Mouse (Mus musculus) heart, embryonic 12.5 days (tissue): Measurements from ENCODE around the gene Lpar3. TPM values are rescaled to one million over a fixed set of nuclear protein-coding genes. Genes with fewer than 3 reads are reported as not detected.

ENCODE experiments used
- ATAC-seq: fragments of 200-750 bp; cut with Nextera tagmentation; 2 replicates; pipeline ENCODE4 v1.8.0; 2017; ENCODE audit warnings: moderate TSS enrichment, moderate library complexity; ENCODE audit not compliant: insufficient number of reproducible peaks, low FRiP score
- H3K27ac ChIP-seq: fragments of 300-500 bp; sonication (generic); 2 replicates; pipeline ENCODE4 v1.5.1; 2016; ENCODE audit warnings: mild to moderate bottlenecking, moderate library complexity; ENCODE audit not compliant: poor library complexity, severe bottlenecking
- H3K27me3 ChIP-seq: fragments of 300-500 bp; sonication (generic); replicated peaks from 2 replicates; pipeline ENCODE4 v1.6.1; 2016; ENCODE audit warnings: mild to moderate bottlenecking, moderate library complexity
- H3K36me3 ChIP-seq: fragments of 300-500 bp; sonication (generic); 2 replicates; pipeline ENCODE4 v1.6.1; 2016; ENCODE audit warnings: mild to moderate bottlenecking, moderate library complexity
- H3K4me1 ChIP-seq: fragments of 300-500 bp; sonication (generic); replicated peaks from 2 replicates; pipeline ENCODE4 v1.6.1; 2016; ENCODE audit warnings: mild to moderate bottlenecking
- H3K4me2 ChIP-seq: fragments of 300-500 bp; sonication (generic); 2 replicates; pipeline ENCODE4 v1.6.1; 2016; ENCODE audit warnings: mild to moderate bottlenecking, moderate library complexity
- H3K4me3 ChIP-seq: fragments of 300-500 bp; sonication (generic); 2 replicates; pipeline ENCODE4 v1.5.1; 2016; ENCODE audit warnings: mild to moderate bottlenecking
- H3K9ac ChIP-seq: fragments of 300-500 bp; sonication (generic); 2 replicates; pipeline ENCODE4 v1.6.1; 2016; ENCODE audit warnings: mild to moderate bottlenecking, moderate library complexity
- H3K9me3 ChIP-seq: fragments of 300-500 bp; sonication (generic); replicated peaks from 2 replicates; pipeline ENCODE4 v1.6.1; 2016; ENCODE audit warnings: mild to moderate bottlenecking, moderate library complexity
- WGBS: fragments of 180-500 bp; shearing (Covaris S2); methylation state at CpG from one replicate; pipeline ENCODE4 v1.1.7; 2016; 5-methylcytosine and 5-hydroxymethylcytosine counted together
- polyA plus RNA-seq: library from polyadenylated mRNA; unstranded; fragments of >200 nt; fragmentation: Nextera tagmentation; extraction: Ambion mirVana; gene quantifications from 2 replicates; pipeline ENCODE4 v1.2.1, GENCODE M21; 2016

Lpar3 gene
- 65.0 and 65.8 TPM in 2 replicates for polyA plus RNA-seq

- under 1% methylated on average over 73 of the region's 73 CpGs for WGBS
- H3K4me2 ChIP-seq = peak within 1 kb of the TSS; percentile 74
- peak; percentile 86 for ATAC-seq
- H3K9ac ChIP-seq = peak within 1 kb of the TSS; percentile 92
- no peaks in the 10 kb centered on the region for H3K9me3 ChIP-seq
- H3K36me3 ChIP-seq = no peaks in the 10 kb centered on the region
- H3K4me3 ChIP-seq = peak within 1 kb of the TSS; percentile 75
- H3K4me1 ChIP-seq = peaks cover 27% of the 10 kb centered on the region
- H3K27me3 ChIP-seq = no peaks in the 10 kb centered on the region
- peak within 1 kb of the TSS; percentile 78 for H3K27ac ChIP-seq
Observed at GRCm38 (mm10) chr3:146220776-146221486, at the start of gene Lpar3. TSS of gene Lpar3 (plus strand) at chr3:146220963.

GRCm38 (mm10) chr3:146173030-146173429, 47.7 kb upstream of the Lpar3 start:
- Histone ChIP-seq H3K4me3 (no peak overlapping the region), H3K9ac (no peak overlapping the region), H3K27me3 (no peaks in the 10 kb centered on the region), H3K36me3 (no peaks in the 10 kb centered on the region), H3K9me3 (no peaks in the 10 kb centered on the region), H3K4me2 (no peak overlapping the region), H3K4me1 (no peaks in the 10 kb centered on the region), H3K27ac (no peak overlapping the region)
- ATAC-seq = no peak
- WGBS = 63% methylated on average over 5 of the region's 5 CpGs

- H3K4me1 ChIP-seq = 0 out of 2 replicates have a peak, but pooled peaks cover 5% of the 10 kb centered on the region
- no peak overlapping the region for H3K4me3 ChIP-seq
- no peaks in the 10 kb centered on the region for H3K27me3 ChIP-seq
- H3K36me3 ChIP-seq = no peaks in the 10 kb centered on the region
- H3K27ac ChIP-seq = no peak overlapping the region
- 84% methylated on average over 9 of the region's 9 CpGs for WGBS
- H3K4me2 ChIP-seq = no peak overlapping the region
- no peak for ATAC-seq
- H3K9ac ChIP-seq = no peak overlapping the region
- H3K9me3 ChIP-seq = no peaks in the 10 kb centered on the region
Observed at GRCm38 (mm10) chr3:146174215-146174614, 46.5 kb upstream of the Lpar3 start.

GRCm38 (mm10) chr3:146177295-146177694, 43.5 kb upstream of the Lpar3 start:
- Histone ChIP-seq H3K9ac (no peak overlapping the region), H3K4me1 (peaks cover 16% of the 10 kb centered on the region; the same call in 1 of the 2 replicates), H3K4me3 (0 out of 2 replicates have a peak overlapping the region, but pooled peaks have one; percentile 17), H3K9me3 (no peaks in the 10 kb centered on the region), H3K4me2 (peak overlapping the region; percentile 58), H3K27me3 (no peaks in the 10 kb centered on the region), H3K27ac (no peak overlapping the region), H3K36me3 (no peaks in the 10 kb centered on the region)
- no peak for ATAC-seq
- 49% methylated on average over 7 of the region's 7 CpGs for WGBS

- Histone ChIP-seq H3K27ac (no peak overlapping the region), H3K9me3 (no peaks in the 10 kb centered on the region), H3K36me3 (no peaks in the 10 kb centered on the region), H3K4me2 (peak overlapping the region; percentile 58), H3K9ac (0 out of 2 replicates have a peak overlapping the region, but pooled peaks have one; percentile 1), H3K4me1 (peaks cover 16% of the 10 kb centered on the region; the same call in 1 of the 2 replicates), H3K4me3 (peak overlapping the region; percentile 17), H3K27me3 (no peaks in the 10 kb centered on the region)
- no peak for ATAC-seq
- 5% methylated on average over 16 of the region's 16 CpGs for WGBS
Observed at GRCm38 (mm10) chr3:146177748-146178582, 42.8 kb upstream of the Lpar3 start.

- no peaks in the 10 kb centered on the region for H3K9me3 ChIP-seq
- H3K36me3 ChIP-seq = no peaks in the 10 kb centered on the region
- no peak overlapping the region for H3K27ac ChIP-seq
- no peak for ATAC-seq
- no peak overlapping the region for H3K4me3 ChIP-seq
- no peak overlapping the region for H3K9ac ChIP-seq
- peaks cover 19% of the 10 kb centered on the region; the same call in 1 of the 2 replicates for H3K4me1 ChIP-seq
- H3K4me2 ChIP-seq = no peak overlapping the region
- WGBS = 35% methylated on average over 2 of the region's 2 CpGs
- no peaks in the 10 kb centered on the region for H3K27me3 ChIP-seq
Observed at GRCm38 (mm10) chr3:146180341-146180740, 40.4 kb upstream of the Lpar3 start.

GRCm38 (mm10) chr3:146180986-146181385, 39.8 kb upstream of the Lpar3 start:
- no peak for ATAC-seq
- 30% methylated on average over 3 of the region's 3 CpGs for WGBS
- no peaks in the 10 kb centered on the region for H3K27me3 ChIP-seq
- no peaks in the 10 kb centered on the region for H3K9me3 ChIP-seq
- H3K4me1 ChIP-seq = peaks cover 23% of the 10 kb centered on the region; the same call in 1 of the 2 replicates
- no peaks in the 10 kb centered on the region for H3K36me3 ChIP-seq
- H3K27ac ChIP-seq = no peak overlapping the region
- no peak overlapping the region for H3K4me2 ChIP-seq
- no peak overlapping the region for H3K9ac ChIP-seq
- H3K4me3 ChIP-seq = no peak overlapping the region

GRCm38 (mm10) chr3:146184992-146185657, 35.6 kb upstream of the Lpar3 start:
- peak; percentile 46; the same call in 1 of the 2 replicates for ATAC-seq
- 0 out of 2 replicates have a peak, but pooled peaks cover 4% of the 10 kb centered on the region for H3K9me3 ChIP-seq
- H3K4me1 ChIP-seq = peaks cover 8% of the 10 kb centered on the region; the same call in 1 of the 2 replicates
- 24% methylated on average over 13 of the region's 13 CpGs for WGBS
- no peak overlapping the region for H3K27ac ChIP-seq
- no peak overlapping the region for H3K4me3 ChIP-seq
- no peak overlapping the region for H3K4me2 ChIP-seq
- no peaks in the 10 kb centered on the region for H3K27me3 ChIP-seq
- 0 out of 2 replicates have a peak overlapping the region, but pooled peaks have one; percentile 29 for H3K9ac ChIP-seq
- no peaks in the 10 kb centered on the region for H3K36me3 ChIP-seq

- Histone ChIP-seq H3K4me3 (no peak overlapping the region), H3K36me3 (no peaks in the 10 kb centered on the region), H3K4me2 (no peak overlapping the region), H3K4me1 (peaks cover 7% of the 10 kb centered on the region; the same call in 1 of the 2 replicates), H3K27me3 (no peaks in the 10 kb centered on the region), H3K9me3 (0 out of 2 replicates have a peak, but pooled peaks cover 4% of the 10 kb centered on the region), H3K9ac (no peak overlapping the region), H3K27ac (no peak overlapping the region)
- ATAC-seq = no peak
- WGBS = 90% methylated on average over 10 of the region's 10 CpGs
Observed at GRCm38 (mm10) chr3:146186033-146186432, 34.7 kb upstream of the Lpar3 start.

GRCm38 (mm10) chr3:146189933-146190332, 30.8 kb upstream of the Lpar3 start:
- Histone ChIP-seq H3K4me1 (peaks cover 15% of the 10 kb centered on the region), H3K36me3 (no peaks in the 10 kb centered on the region), H3K9me3 (0 out of 2 replicates have a peak, but pooled peaks cover 4% of the 10 kb centered on the region), H3K27ac (no peak overlapping the region), H3K27me3 (no peaks in the 10 kb centered on the region), H3K9ac (no peak overlapping the region), H3K4me2 (no peak overlapping the region), H3K4me3 (no peak overlapping the region)
- ATAC-seq = no peak
- WGBS = 64% methylated on average over 10 of the region's 10 CpGs
